Mouse (Mus musculus): ENCODE measurements around the gene Olfr1356. TPM values are rescaled to one million over a fixed set of nuclear protein-coding genes. Genes with fewer than 3 reads are reported as not detected.
"Not testable (repeated sequence)": the region's sequence is repeated elsewhere in the genome, so short reads cannot be mapped to it uniquely, and the experiment has no call there.

The Olfr1356 gene
- polyA plus RNA-seq (2015; fragmentation: Nextera tagmentation; extraction: Ambion mirVana) = not detected in 2 replicates

GRCm38 (mm10) chr10:78852066-78852465 is at the start of gene Olfr1356:
TSS of gene Olfr1356 (minus strand) at chr10:78852166.
- H3K9me3 ChIP-seq = no peaks in the 10 kb centered on the region
- H3K4me2 ChIP-seq = no peak within 1 kb of the TSS
- no peaks in the 10 kb centered on the region for H3K27me3 ChIP-seq (replicated peaks)
- ATAC-seq (replicated peaks) = no peak
- H3K36me3 ChIP-seq (replicated peaks) = no peaks in the 10 kb centered on the region
- WGBS = 88% methylated on average over 2 of the region's 2 CpGs
- H3K4me3 ChIP-seq = no peak within 1 kb of the TSS
- H3K9ac ChIP-seq = no peak within 1 kb of the TSS
- no peak within 1 kb of the TSS for H3K27ac ChIP-seq
- no peaks in the 10 kb centered on the region for H3K4me1 ChIP-seq

DNA sequence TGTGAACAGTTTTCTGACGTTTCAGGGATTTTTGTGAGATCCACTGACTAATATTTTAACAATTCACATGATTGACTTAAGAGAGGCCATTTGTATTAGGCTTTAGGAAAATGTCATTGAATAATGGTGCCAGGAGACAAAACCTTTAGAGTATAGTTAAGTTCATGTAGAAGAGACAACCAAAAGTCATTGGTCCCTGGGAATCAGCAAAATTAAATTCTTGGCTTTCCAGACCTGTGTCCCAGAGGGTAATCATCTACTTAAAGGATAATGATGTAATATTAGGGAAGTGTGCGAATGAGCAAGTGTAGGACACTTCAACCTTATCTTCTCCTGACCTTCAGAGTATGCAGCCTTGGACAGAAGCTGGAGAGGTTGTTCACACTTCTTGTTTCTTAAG is 23.3 kb upstream of the Olfr1356 start, which contains the start of gene Olfr1355:
Gene Olfr1355 (plus strand): TSS at position 301 of the 400 bp plus-strand sequence.
- no peak within 1 kb of the TSS for H3K4me2 ChIP-seq
- no peaks in the 10 kb centered on the region for H3K27me3 ChIP-seq (replicated peaks)
- WGBS = 73% methylated on average over 2 of the region's 2 CpGs
- H3K9me3 ChIP-seq = no peaks in the 10 kb centered on the region
- no peak within 1 kb of the TSS for H3K4me3 ChIP-seq
- no peaks in the 10 kb centered on the region for H3K36me3 ChIP-seq (replicated peaks)
- no peak for ATAC-seq (replicated peaks)
- H3K9ac ChIP-seq = no peak within 1 kb of the TSS
- H3K27ac ChIP-seq = no peak within 1 kb of the TSS
- H3K4me1 ChIP-seq = no peaks in the 10 kb centered on the region

- H3K4me2 ChIP-seq; H3K4me1 ChIP-seq; H3K27me3 ChIP-seq (replicated peaks); H3K9ac ChIP-seq; ATAC-seq (replicated peaks); H3K4me3 ChIP-seq; H3K27ac ChIP-seq; H3K9me3 ChIP-seq; H3K36me3 ChIP-seq (replicated peaks): not testable (repeated sequence)
- 94% methylated on average over 12 of the region's 12 CpGs for WGBS
Measured at GRCm38 (mm10) chr10:78840456-78840855, 11.5 kb downstream of the Olfr1356 start.

DNA sequence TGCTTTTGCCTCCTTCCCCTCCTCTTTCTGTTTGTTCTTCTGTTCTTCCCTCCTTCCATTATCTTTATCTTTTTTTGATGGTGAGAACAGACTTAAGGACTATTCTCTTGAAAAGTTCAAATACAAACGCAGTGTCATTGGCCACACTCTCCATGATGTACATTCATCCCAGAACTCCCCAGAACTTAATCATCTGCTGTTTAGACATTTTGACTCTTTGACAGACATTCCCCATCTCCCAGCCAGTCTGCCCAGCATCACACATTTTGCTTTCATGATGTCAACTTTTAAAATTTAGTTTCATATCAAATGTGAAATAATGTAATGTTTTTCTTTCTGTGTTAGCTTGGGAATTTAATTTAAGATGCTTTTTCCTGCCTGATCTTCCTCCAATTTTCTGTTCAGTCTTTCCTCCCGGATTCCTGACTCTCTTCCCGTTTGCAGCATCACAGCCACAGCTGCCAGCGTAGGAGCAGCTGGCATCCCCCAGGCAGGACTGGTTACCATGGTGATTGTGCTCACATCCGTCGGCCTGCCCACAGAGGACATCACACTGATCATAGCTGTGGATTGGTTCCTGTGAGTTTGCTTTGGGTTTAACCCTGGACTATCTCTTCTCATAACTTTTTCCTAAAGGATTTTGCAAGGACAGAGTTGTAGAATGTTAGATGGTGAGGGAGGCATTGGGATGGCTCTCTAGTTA is 39.5 kb downstream of the Olfr1356 start:
- no peaks in the 10 kb centered on the region for H3K36me3 ChIP-seq (replicated peaks)
- no peaks in the 10 kb centered on the region for H3K27me3 ChIP-seq (replicated peaks)
- 39% methylated on average over 6 of the region's 6 CpGs for WGBS
- peak overlapping the region; percentile 38; the same call in 1 of the 2 replicates for H3K27ac ChIP-seq
- H3K9ac ChIP-seq = no peak overlapping the region
- H3K4me2 ChIP-seq = peak overlapping the region; percentile 18; the same call in 1 of the 2 replicates
- no peak overlapping the region for H3K4me3 ChIP-seq
- H3K4me1 ChIP-seq = no peaks in the 10 kb centered on the region
- ATAC-seq (replicated peaks) = peak; percentile 97
- H3K9me3 ChIP-seq = no peaks in the 10 kb centered on the region

DNA sequence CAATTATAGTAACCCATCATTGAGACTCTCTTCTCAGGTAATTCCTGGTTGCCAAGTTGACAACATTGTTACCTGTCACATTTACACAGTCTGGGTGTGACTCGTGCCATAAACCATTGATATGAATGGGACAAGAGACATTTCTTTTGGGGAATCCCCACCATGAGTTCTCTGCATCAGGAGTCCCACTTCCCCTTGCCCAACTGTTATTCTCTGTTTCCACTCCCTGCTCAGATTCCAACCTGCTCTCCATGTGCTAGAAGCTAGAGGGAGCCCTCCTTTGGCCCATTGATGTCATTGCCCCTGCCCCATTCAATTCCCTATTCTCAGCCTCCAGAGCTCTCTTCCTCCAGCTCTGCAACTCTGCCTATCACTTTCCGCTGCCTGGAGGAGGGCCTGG is 50.5 kb downstream of the Olfr1356 start:
- Histone ChIP-seq H3K4me2 (no peak overlapping the region), H3K27ac (no peak overlapping the region), H3K36me3 (replicated peaks) (no peaks in the 10 kb centered on the region), H3K4me1 (no peaks in the 10 kb centered on the region), H3K27me3 (replicated peaks) (no peaks in the 10 kb centered on the region), H3K4me3 (no peak overlapping the region), H3K9ac (no peak overlapping the region), H3K9me3 (no peaks in the 10 kb centered on the region)
- WGBS = 86% methylated on average over 2 of the region's 2 CpGs
- no peak for ATAC-seq (replicated peaks)

Other genes with a start within 250 kb of the Olfr1356 start
- gene Olfr1357, start 234.1 kb downstream of the Olfr1356 start, polyA plus RNA-seq (2015; fragmentation: Nextera tagmentation; extraction: Ambion mirVana) = not detected in 2 replicates
- gene Casp14, start 133.9 kb downstream of the Olfr1356 start, polyA plus RNA-seq (2015; fragmentation: Nextera tagmentation; extraction: Ambion mirVana) = not detected in 2 replicates
- 0.29 and 0.50 TPM in 2 replicates for gene Ccdc105, start 99.1 kb downstream of the Olfr1356 start, polyA plus RNA-seq (2015; fragmentation: Nextera tagmentation; extraction: Ambion mirVana)
- 16.5 and 17.4 TPM in 2 replicates for gene Slc1a6, start 71.7 kb downstream of the Olfr1356 start, polyA plus RNA-seq (2015; fragmentation: Nextera tagmentation; extraction: Ambion mirVana)
- not detected in 2 replicates for gene Olfr1355, start 23.4 kb upstream of the Olfr1356 start, polyA plus RNA-seq (2015; fragmentation: Nextera tagmentation; extraction: Ambion mirVana)
- not detected in 2 replicates for gene Olfr1354, start 61.0 kb upstream of the Olfr1356 start, polyA plus RNA-seq (2015; fragmentation: Nextera tagmentation; extraction: Ambion mirVana)
- not detected in 2 replicates for gene Olfr8, start 98.5 kb upstream of the Olfr1356 start, polyA plus RNA-seq (2015; fragmentation: Nextera tagmentation; extraction: Ambion mirVana)
- not detected in 2 replicates for gene Olfr1353, start 111.1 kb upstream of the Olfr1356 start, polyA plus RNA-seq (2015; fragmentation: Nextera tagmentation; extraction: Ambion mirVana)
- not detected in 2 replicates for gene Olfr1352, start 128.9 kb upstream of the Olfr1356 start, polyA plus RNA-seq (2015; fragmentation: Nextera tagmentation; extraction: Ambion mirVana)
- gene Olfr1351, start 160.3 kb upstream of the Olfr1356 start, polyA plus RNA-seq (2015; fragmentation: Nextera tagmentation; extraction: Ambion mirVana) = not detected in 2 replicates
- 0.86 and 1.0 TPM in 2 replicates for gene Olfr57, start 176.6 kb upstream of the Olfr1356 start, polyA plus RNA-seq (2015; fragmentation: Nextera tagmentation; extraction: Ambion mirVana)
- gene 2610008E11Rik, start 245.4 kb upstream of the Olfr1356 start, polyA plus RNA-seq (2015; fragmentation: Nextera tagmentation; extraction: Ambion mirVana) = 57.0 and 60.1 TPM in 2 replicates